In genomic region chr9:65392638-65393364, GRCm38 (mm10) we compare ENCODE assay signal across 9 mouse cellular contexts. TPM values are rescaled to one million over a fixed set of nuclear protein-coding genes. Genes with fewer than 3 reads are reported as not detected.
A peak's percentile ranks its signal among the peaks of the same experiment; 100 is the strongest.
DNase-seq lines count a peak whose midpoint lies in the region; ATAC-seq and TF ChIP-seq lines count a peak whose summit lies in the region.
"Had no signal": no experiment of that assay in that cellular context is flagged by ENCODE, and none has a peak within 500 bp of the region (broad histone marks: within the 10 kb centered on the region; RNA-seq: fewer than 3 reads in every experiment).

No protein-coding gene starts in this region.

- H3K4me1 ChIP-seq in midbrain, postnatal 0 days (ENCODE audit: insufficient read depth, low read length) = no peaks in the 10 kb centered on the region

- peak; percentile 83 for ATAC-seq in common myeloid progenitor, adult 5-6 weeks (replicated peaks; ENCODE audit: low read depth, poor library complexity, severe bottlenecking)
- ATAC-seq in midbrain, postnatal 0 days (ENCODE audit: low FRiP score) = no peak

- H3K36me3 ChIP-seq in midbrain, postnatal 0 days (ENCODE audit: insufficient read depth, low read length) = no peaks in the 10 kb centered on the region
- H3K36me3 ChIP-seq: heart, embryonic 13.5 days had no signal

- H3K9ac ChIP-seq in midbrain, postnatal 0 days (replicated peaks; ENCODE audit: low read length, poor library complexity, severe bottlenecking) = no peak overlapping the region
- H3K9ac ChIP-seq: heart, embryonic 13.5 days had no signal

- no peak overlapping the region for H3K4me2 ChIP-seq in midbrain, postnatal 0 days (ENCODE audit: low read depth, low read length, poor library complexity, severe bottlenecking)
- H3K4me2 ChIP-seq: heart, embryonic 13.5 days had no signal

- H3K4me3 ChIP-seq in midbrain, postnatal 0 days (ENCODE audit: low read depth, low read length) = no peak overlapping the region
- H3K4me3 ChIP-seq: heart, embryonic 13.5 days had no signal

- H3K9me3 ChIP-seq in midbrain, postnatal 0 days (ENCODE audit: low read length) = no peaks in the 10 kb centered on the region
- H3K9me3 ChIP-seq: heart, embryonic 13.5 days had no signal

- 25% methylated on average over 6 of the region's 6 CpGs for WGBS in midbrain, postnatal 0 days

- intact Hi-C loops in heart, postnatal 10 days (cut with DNase I) = loop anchor here (1.0 to 5.0 kb wide), 2 partner anchors 40 to 194 kb away; partner anchors contain the start of gene Pif1
- intact Hi-C loops in left cerebral cortex, postnatal 10 days (cut with DNase I) = loop anchor here (2.0 kb wide), 1 partner anchor 40 kb away; no protein-coding TSS in a partner anchor

- DNase-seq in ovary, postnatal 36 days (ENCODE audit: low spot score) = peak; percentile 62
- no peak for DNase-seq in ovary, postnatal 10 days (ENCODE audit: low spot score)
- peak; percentile 69 to 92 for DNase-seq in adrenal gland, adult (ENCODE audit: inconsistent age in 2 of 2, low spot score in 1 of 2)
- peak; percentile 80 to 87 for DNase-seq in heart, postnatal 10 days
- peak; percentile 19 to 76 for DNase-seq in left cerebral cortex, postnatal 10 days (ENCODE audit: extremely low spot score in 1 of 2, low spot score in 2 of 2)
- peak; percentile 47 for DNase-seq in midbrain, postnatal 0 days (ENCODE audit: low spot score)
- DNase-seq in thymus, postnatal 25 days = peak; percentile 60

- peaks cover 22% of the 10 kb centered on the region for H3K27me3 ChIP-seq in midbrain, postnatal 0 days (ENCODE audit: insufficient read depth, low read length)

- TF ChIP-seq CTCF in midbrain, postnatal 0 days (IDR thresholded peaks at IDR 0.05) = peak; percentile 75

- H3K27ac ChIP-seq in midbrain, postnatal 0 days (ENCODE audit: low read depth, low read length) = no peak overlapping the region
- H3K27ac ChIP-seq: heart, embryonic 13.5 days had no signal

RNA-seq across cellular contexts. Expression of gene Kbtbd13, which starts 1.3 kb away (rescaled TPM):
- total RNA-seq in common myeloid progenitor, adult 5-6 weeks (2017) = 0.55 TPM in 1 of 2 replicates, not detected in the other
- 1 to 10 TPM; 1.1 to 2.1 TPM for total RNA-seq in heart, postnatal 10 days (2021)
- total RNA-seq in left cerebral cortex, postnatal 10 days (2021) = under 1 TPM in 1 of 2 experiments, not detected in 1; 0.26 TPM
- 1.0 and 2.4 TPM in 2 replicates for total RNA-seq in midbrain, postnatal 0 days (2014; rRNA removed)
- polyA plus RNA-seq in midbrain, postnatal 0 days (2015; fragmentation: Nextera tagmentation; extraction: Ambion mirVana) = 0.65 and 0.74 TPM in 2 replicates

RNA-seq across cellular contexts. Expression of gene Rasl12, which starts 5.5 kb away (rescaled TPM):
- total RNA-seq in common myeloid progenitor, adult 5-6 weeks (2017) = 0.14 TPM in 1 of 2 replicates, not detected in the other
- 10 to 100 TPM; 13.3 to 16.2 TPM for total RNA-seq in heart, postnatal 10 days (2021)
- 1 to 10 TPM; 2.6 to 2.8 TPM for total RNA-seq in left cerebral cortex, postnatal 10 days (2021)
- total RNA-seq in midbrain, postnatal 0 days (2014; rRNA removed) = 6.1 and 9.3 TPM in 2 replicates
- polyA plus RNA-seq in midbrain, postnatal 0 days (2015; fragmentation: Nextera tagmentation; extraction: Ambion mirVana) = 4.3 and 4.8 TPM in 2 replicates

RNA-seq across cellular contexts. Expression of gene Slc51b, which starts 30.0 kb away (rescaled TPM):
- total RNA-seq in common myeloid progenitor, adult 5-6 weeks (2017) = not detected in 2 replicates
- total RNA-seq in heart, postnatal 10 days (2021) = not detected
- not detected for total RNA-seq in left cerebral cortex, postnatal 10 days (2021)
- not detected in 2 replicates for total RNA-seq in midbrain, postnatal 0 days (2014; rRNA removed)
- polyA plus RNA-seq in midbrain, postnatal 0 days (2015; fragmentation: Nextera tagmentation; extraction: Ambion mirVana) = not detected in 2 replicates
- polyA plus RNA-seq: heart, embryonic 13.5 days had no signal

RNA-seq across cellular contexts. Expression of gene Ubap1l, which starts 32.0 kb away (rescaled TPM):
- not detected in 2 replicates for total RNA-seq in common myeloid progenitor, adult 5-6 weeks (2017)
- total RNA-seq in heart, postnatal 10 days (2021) = 1 to 10 TPM in 1 of 2 experiments, not detected in 1; 1.0 TPM
- 1 to 10 TPM; 2.5 to 4.7 TPM for total RNA-seq in left cerebral cortex, postnatal 10 days (2021)
- total RNA-seq in midbrain, postnatal 0 days (2014; rRNA removed) = 7.6 and 10.1 TPM in 2 replicates
- polyA plus RNA-seq in midbrain, postnatal 0 days (2015; fragmentation: Nextera tagmentation; extraction: Ambion mirVana) = 1.4 and 2.2 TPM in 2 replicates
- polyA plus RNA-seq: heart, embryonic 13.5 days had no signal

RNA-seq across cellular contexts. Expression of gene Mtfmt, which starts 42.8 kb away (rescaled TPM):
- total RNA-seq in common myeloid progenitor, adult 5-6 weeks (2017) = 19.2 and 21.0 TPM in 2 replicates
- total RNA-seq in heart, postnatal 10 days (2021) = 1 to 10 TPM; 6.6 to 6.9 TPM
- 10 to 100 TPM; 19.5 to 21.2 TPM for total RNA-seq in left cerebral cortex, postnatal 10 days (2021)
- 19.7 and 21.0 TPM in 2 replicates for total RNA-seq in midbrain, postnatal 0 days (2014; rRNA removed)
- polyA plus RNA-seq in midbrain, postnatal 0 days (2015; fragmentation: Nextera tagmentation; extraction: Ambion mirVana) = 18.5 and 18.9 TPM in 2 replicates
